Mouse (Mus musculus) liver, embryonic 11.5 days (tissue): Measurements from ENCODE around the gene Rfx2. TPM values are rescaled to one million over a fixed set of nuclear protein-coding genes. Genes with fewer than 3 reads are reported as not detected.

Experiments used
- ATAC-seq: fragments of 200-750 bp; cut with Nextera tagmentation; replicated peaks from 2 replicates; pipeline ENCODE4 v1.8.0; 2017; ENCODE audit warnings: moderate number of reproducible peaks, mild to moderate bottlenecking, moderate TSS enrichment, moderate library complexity; ENCODE audit not compliant: low FRiP score
- DNase-seq: peaks from one replicate; pipeline ENCODE4 v3.0.0-alpha.2; 2017; ENCODE audit warnings: low spot score
- H3K27ac ChIP-seq: fragments of 300-500 bp; sonication (generic); 2 replicates; pipeline ENCODE4 v1.5.1; 2014; ENCODE audit warnings: mild to moderate bottlenecking, low read depth, low read length, control low read depth
- H3K27me3 ChIP-seq: fragments of 300-500 bp; sonication (generic); replicated peaks from 2 replicates; pipeline ENCODE4 v1.6.1; 2014; ENCODE audit warnings: low read length, mixed read lengths; ENCODE audit not compliant: control insufficient read depth, insufficient read depth
- H3K36me3 ChIP-seq: fragments of 300-500 bp; sonication (generic); 2 replicates; pipeline ENCODE4 v1.6.1; 2014; ENCODE audit warnings: mild to moderate bottlenecking, low read length, moderate library complexity, mixed read lengths; ENCODE audit not compliant: control insufficient read depth, insufficient read depth
- H3K4me1 ChIP-seq: fragments of 300-500 bp; sonication (generic); replicated peaks from 2 replicates; pipeline ENCODE4 v1.6.1; 2014; ENCODE audit warnings: low read length, mixed read lengths; ENCODE audit not compliant: control insufficient read depth, insufficient read depth
- H3K4me2 ChIP-seq: fragments of 300-500 bp; sonication (generic); 2 replicates; pipeline ENCODE4 v1.6.1; 2014; ENCODE audit warnings: mild to moderate bottlenecking, control low read depth, moderate library complexity
- H3K4me3 ChIP-seq: fragments of 300-500 bp; sonication (generic); 2 replicates; pipeline ENCODE4 v1.5.1; 2014; ENCODE audit warnings: low read depth, low read length, control low read depth
- H3K9ac ChIP-seq: fragments of 300-500 bp; sonication (generic); 2 replicates; pipeline ENCODE4 v1.6.1; 2014; ENCODE audit warnings: low read depth, low read length, control low read depth
- H3K9me3 ChIP-seq: fragments of 300-500 bp; sonication (generic); 2 replicates; pipeline ENCODE4 v1.6.1; 2016; ENCODE audit warnings: low read length, inconsistent platforms, mixed read lengths; ENCODE audit not compliant: control insufficient read depth
- WGBS: fragments of 180-500 bp; shearing (Covaris S2); extraction: QIAGEN DNeasy Blood & Tissue Kit; methylation state at CpG from one replicate; pipeline ENCODE4 v1.1.7; 2014; 5-methylcytosine and 5-hydroxymethylcytosine counted together
- polyA plus RNA-seq: library from polyadenylated mRNA; unstranded; fragments of >200 nt; fragmentation: Nextera tagmentation; extraction: Ambion mirVana; gene quantifications from 2 replicates; pipeline ENCODE4 v1.2.1, GENCODE M21; 2014

Rfx2 gene
- polyA plus RNA-seq, 1 experiment from 2014 or later = 9.0 TPM

GRCm38 (mm10) chr17:56848785-56849184, 18.0 kb upstream of the Rfx2 start:
- ATAC-seq = no peak
- Histone ChIP-seq H3K36me3 (no peaks in the 10 kb centered on the region), H3K4me2 (no peak overlapping the region), H3K27ac (no peak overlapping the region), H3K27me3 (no peaks in the 10 kb centered on the region), H3K4me1 (no peaks in the 10 kb centered on the region), H3K4me3 (no peak overlapping the region), H3K9ac (no peak overlapping the region), H3K9me3 (no peaks in the 10 kb centered on the region)
- DNase-seq = no peak
- WGBS = 70% methylated on average over 5 of the region's 5 CpGs

- DNase-seq (no peak), ATAC-seq (no peak)
- Histone ChIP-seq H3K4me2 (no peak overlapping the region), H3K27me3 (no peaks in the 10 kb centered on the region), H3K27ac (no peak overlapping the region), H3K4me3 (no peak overlapping the region), H3K4me1 (no peaks in the 10 kb centered on the region), H3K9ac (no peak overlapping the region), H3K36me3 (no peaks in the 10 kb centered on the region), H3K9me3 (no peaks in the 10 kb centered on the region)
- WGBS = 81% methylated on average over 5 of the region's 5 CpGs
These were observed 12.9 kb upstream of the Rfx2 start for GRCm38 (mm10) chr17:56843678-56844077.

- no peak for DNase-seq
- H3K36me3 ChIP-seq = no peaks in the 10 kb centered on the region
- no peak overlapping the region for H3K9ac ChIP-seq
- H3K4me3 ChIP-seq = no peak overlapping the region
- H3K4me1 ChIP-seq = no peaks in the 10 kb centered on the region
- H3K27ac ChIP-seq = no peak overlapping the region
- 72% methylated on average over 5 of the region's 5 CpGs for WGBS
- H3K9me3 ChIP-seq = no peaks in the 10 kb centered on the region
- H3K4me2 ChIP-seq = no peak overlapping the region
- no peak for ATAC-seq
- H3K27me3 ChIP-seq = no peaks in the 10 kb centered on the region
These were observed 11.4 kb upstream of the Rfx2 start for GRCm38 (mm10) chr17:56842173-56842572.

- Histone ChIP-seq H3K9ac (no peak overlapping the region), H3K4me3 (no peak overlapping the region), H3K4me2 (no peak overlapping the region), H3K27me3 (no peaks in the 10 kb centered on the region), H3K9me3 (no peaks in the 10 kb centered on the region), H3K4me1 (no peaks in the 10 kb centered on the region; the same call in 1 of the 2 replicates), H3K27ac (no peak overlapping the region), H3K36me3 (no peaks in the 10 kb centered on the region)
- ATAC-seq = no peak
- DNase-seq = no peak
- 81% methylated on average over 7 of the region's 7 CpGs for WGBS
These were observed 9.7 kb upstream of the Rfx2 start for GRCm38 (mm10) chr17:56840524-56840923.

DNA sequence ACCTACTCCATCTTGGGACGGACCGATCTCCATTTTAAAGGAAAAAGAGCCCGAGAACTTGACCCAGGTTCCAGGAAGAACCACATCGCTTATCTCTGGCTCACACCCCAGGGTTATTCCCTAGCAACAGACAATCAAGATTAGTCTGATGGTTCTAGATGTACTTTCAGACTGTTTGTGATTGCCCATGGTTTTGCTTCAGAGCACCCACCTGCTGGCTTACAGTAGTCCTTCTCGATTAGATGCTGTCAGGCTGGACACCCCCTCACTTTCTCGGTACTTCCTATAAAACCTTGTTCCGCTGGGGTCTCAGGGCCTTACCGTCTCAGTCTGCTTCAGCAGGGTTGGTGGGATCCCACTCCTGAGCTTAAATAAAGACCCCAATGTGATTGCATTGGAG, 5.5 kb upstream of the Rfx2 start:
- Histone ChIP-seq H3K36me3 (no peaks in the 10 kb centered on the region), H3K4me1 (no peaks in the 10 kb centered on the region; the same call in 1 of the 2 replicates), H3K9ac (no peak overlapping the region), H3K9me3 (no peaks in the 10 kb centered on the region), H3K27me3 (no peaks in the 10 kb centered on the region), H3K27ac (no peak overlapping the region), H3K4me3 (no peak overlapping the region), H3K4me2 (no peak overlapping the region)
- DNase-seq (no peak), ATAC-seq (no peak; the same call in 1 of the 2 replicates)
- 75% methylated on average over 8 of the region's 8 CpGs for WGBS

GRCm38 (mm10) chr17:56833381-56833780, 2.6 kb upstream of the Rfx2 start:
- no peak for ATAC-seq
- peaks cover 13% of the 10 kb centered on the region for H3K27me3 ChIP-seq
- no peak overlapping the region for H3K4me3 ChIP-seq
- H3K9ac ChIP-seq = no peak overlapping the region
- no peak overlapping the region for H3K4me2 ChIP-seq
- 86% methylated on average over 1 of the region's 1 CpGs for WGBS
- H3K36me3 ChIP-seq = no peaks in the 10 kb centered on the region
- DNase-seq = no peak
- no peaks in the 10 kb centered on the region for H3K9me3 ChIP-seq
- peaks cover 12% of the 10 kb centered on the region for H3K4me1 ChIP-seq
- no peak overlapping the region for H3K27ac ChIP-seq

DNA sequence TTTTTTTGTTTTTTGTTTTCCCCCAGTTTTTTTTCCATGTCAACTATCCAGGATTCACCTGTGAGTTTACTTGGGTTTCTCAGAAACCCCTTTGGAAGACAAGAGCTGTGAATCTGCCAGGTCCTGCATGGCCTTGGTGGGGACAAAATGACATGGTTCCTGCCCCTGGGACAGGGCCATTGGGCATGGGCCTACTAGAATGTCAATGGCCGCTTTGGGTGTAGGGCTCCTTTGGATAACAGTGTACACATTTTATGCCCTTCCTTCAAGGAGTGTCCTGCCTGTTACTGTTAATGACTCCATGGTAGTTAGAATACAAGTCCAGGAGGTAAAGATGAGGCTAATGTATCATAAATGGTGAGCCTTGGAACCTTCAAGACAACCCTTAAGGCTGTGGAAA, 2.1 kb upstream of the Rfx2 start:
- H3K4me1 ChIP-seq = peaks cover 14% of the 10 kb centered on the region

GRCm38 (mm10) chr17:56831111-56831816, 451 bp upstream of the Rfx2 start:
- under 1% methylated on average over 40 of the region's 42 CpGs for WGBS
- Histone ChIP-seq H3K4me2 (peak overlapping the region; percentile 93), H3K4me3 (peak overlapping the region; percentile 86), H3K9ac (peak overlapping the region; percentile 83; the same call in 1 of the 2 replicates), H3K4me1 (peaks cover 27% of the 10 kb centered on the region), H3K27me3 (peaks cover 13% of the 10 kb centered on the region), H3K27ac (no peak overlapping the region), H3K9me3 (no peaks in the 10 kb centered on the region), H3K36me3 (no peaks in the 10 kb centered on the region)
- DNase-seq (peak; percentile 98), ATAC-seq (peak; percentile 95)

More for the DNA sequence above, 2.1 kb upstream of the Rfx2 start:
- Histone ChIP-seq H3K27me3 (peaks cover 13% of the 10 kb centered on the region), H3K27ac (no peak overlapping the region), H3K36me3 (no peaks in the 10 kb centered on the region), H3K4me3 (no peak overlapping the region), H3K9me3 (no peaks in the 10 kb centered on the region), H3K9ac (no peak overlapping the region), H3K4me2 (no peak overlapping the region)
- no peak for DNase-seq
- no peak for ATAC-seq
- 83% methylated on average over 1 of the region's 1 CpGs for WGBS

- ATAC-seq (no peak), DNase-seq (no peak)
- Histone ChIP-seq H3K27ac (no peak overlapping the region), H3K4me3 (peak overlapping the region; percentile 86), H3K36me3 (no peaks in the 10 kb centered on the region), H3K27me3 (peaks cover 13% of the 10 kb centered on the region), H3K9ac (peak overlapping the region; percentile 83), H3K4me1 (peaks cover 34% of the 10 kb centered on the region), H3K4me2 (peak overlapping the region; percentile 93), H3K9me3 (no peaks in the 10 kb centered on the region)
- 1% methylated on average over 27 of the region's 27 CpGs for WGBS
These were observed 1.0 kb downstream of the Rfx2 start for GRCm38 (mm10) chr17:56829795-56830194.
